Mouse (Mus musculus) intestine, embryonic 16.5 days (tissue): ENCODE results near the gene 1700021F05Rik. TPM values are rescaled to one million over a fixed set of nuclear protein-coding genes. Genes with fewer than 3 reads are reported as not detected.

Experiments
- ATAC-seq: fragments of 200-750 bp; cut with Nextera tagmentation; 2 replicates; pipeline ENCODE4 v1.8.0; 2017; ENCODE audit warnings: moderate TSS enrichment, moderate library complexity
- H3K27ac ChIP-seq: fragments of 300-500 bp; sonication (generic); 2 replicates; pipeline ENCODE4 v1.5.1; 2014; ENCODE audit warnings: mild to moderate bottlenecking, low read length
- H3K27me3 ChIP-seq: fragments of 300-500 bp; sonication (generic); replicated peaks from 2 replicates; pipeline ENCODE4 v1.6.1; 2014; ENCODE audit warnings: low read length, control low read depth, mixed read lengths; ENCODE audit not compliant: control insufficient read depth, insufficient read depth
- H3K36me3 ChIP-seq: fragments of 300-500 bp; sonication (generic); 2 replicates; pipeline ENCODE4 v1.6.1; 2014; ENCODE audit warnings: low read length, control low read depth; ENCODE audit not compliant: control insufficient read depth, insufficient read depth
- H3K4me1 ChIP-seq: fragments of 300-500 bp; sonication (generic); 2 replicates; pipeline ENCODE4 v1.6.1; 2014; ENCODE audit warnings: low read length, control low read depth, mixed read lengths; ENCODE audit not compliant: control insufficient read depth, insufficient read depth
- H3K4me2 ChIP-seq: fragments of 300-500 bp; sonication (generic); 2 replicates; pipeline ENCODE4 v1.6.1; 2014; ENCODE audit warnings: low read depth, low read length, control low read depth
- H3K4me3 ChIP-seq: fragments of 300-500 bp; sonication (generic); 2 replicates; pipeline ENCODE4 v1.5.1; 2014; ENCODE audit warnings: mild to moderate bottlenecking, low read length
- H3K9ac ChIP-seq: fragments of 300-500 bp; sonication (generic); 2 replicates; pipeline ENCODE4 v1.6.1; 2014; ENCODE audit warnings: low read depth, low read length
- H3K9me3 ChIP-seq: fragments of 300-500 bp; sonication (generic); 2 replicates; pipeline ENCODE4 v1.6.1; 2016; ENCODE audit warnings: low read length, control low read depth; ENCODE audit not compliant: control insufficient read depth
- WGBS: fragments of 180-500 bp; shearing (Covaris S2); extraction: QIAGEN DNeasy Blood & Tissue Kit; methylation state at CpG from one replicate; pipeline ENCODE4 v1.1.7; 2014; 5-methylcytosine and 5-hydroxymethylcytosine counted together
- polyA plus RNA-seq: library from polyadenylated mRNA; unstranded; fragments of >200 nt; fragmentation: Nextera tagmentation; extraction: Ambion mirVana; gene quantifications from 2 replicates; pipeline ENCODE4 v1.2.1, GENCODE M21; 2015

1700021F05Rik gene
- polyA plus RNA-seq, 1 experiment from 2014 or later: 78.8 TPM

DNA sequence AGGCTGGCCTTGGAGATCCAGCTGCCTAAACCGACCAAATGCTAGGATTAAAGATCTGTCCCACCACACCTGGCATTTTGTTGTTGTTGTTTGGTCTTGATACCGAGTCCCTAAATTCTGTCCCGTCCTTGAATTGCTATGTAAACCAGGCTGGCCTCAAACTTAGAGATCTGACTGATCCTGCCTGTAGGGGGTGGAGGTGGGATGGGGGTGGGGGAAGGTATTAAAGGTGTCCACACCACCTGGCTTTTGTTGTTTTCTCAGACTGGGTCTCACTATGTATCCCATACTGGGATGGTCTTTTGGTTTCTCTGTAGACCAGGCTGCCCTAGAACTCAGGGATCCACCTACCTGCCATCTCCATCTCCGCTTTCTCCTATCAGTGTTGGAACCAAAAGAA, 59.6 kb downstream of the 1700021F05Rik start:
- no peak overlapping the region for H3K9ac ChIP-seq
- ATAC-seq: no peak
- H3K9me3 ChIP-seq: no peaks in the 10 kb centered on the region
- H3K4me3 ChIP-seq: no peak overlapping the region
- H3K4me1 ChIP-seq: peaks cover 16% of the 10 kb centered on the region
- H3K27ac ChIP-seq: no peak overlapping the region
- 42% methylated on average over 4 of the region's 4 CpGs for WGBS
- H3K27me3 ChIP-seq: no peaks in the 10 kb centered on the region
- H3K36me3 ChIP-seq: no peaks in the 10 kb centered on the region
- H3K4me2 ChIP-seq: no peak overlapping the region

DNA sequence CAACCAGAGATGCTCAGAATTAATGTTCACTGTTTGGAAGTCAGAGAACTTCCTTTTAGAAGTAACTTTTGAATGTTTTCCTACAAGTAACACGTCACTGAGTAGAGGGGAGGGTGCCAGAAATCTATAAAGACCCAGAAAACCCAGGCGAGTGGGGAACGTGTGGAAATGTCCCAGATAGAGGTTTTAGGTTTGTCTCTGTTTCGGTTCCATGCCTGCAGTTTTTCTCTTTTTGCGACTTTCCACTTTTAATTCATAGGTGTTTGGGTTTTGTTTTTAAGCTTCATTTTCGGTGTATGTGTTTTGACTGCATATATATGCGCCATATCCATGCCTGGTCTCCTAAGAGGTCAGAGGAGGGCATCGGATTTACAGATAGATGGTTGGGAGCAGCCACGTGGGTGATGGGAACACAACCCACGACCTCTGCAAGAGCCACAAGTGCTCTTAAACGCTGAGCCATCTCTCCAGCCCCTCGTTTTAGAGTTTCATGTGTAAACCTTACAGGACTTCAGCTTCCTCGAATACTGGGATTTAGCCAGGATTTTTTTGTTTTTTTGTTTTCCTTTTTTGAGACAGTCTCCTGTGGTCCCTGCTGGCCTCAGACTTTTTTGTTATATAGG, 60.5 kb downstream of the 1700021F05Rik start:
- H3K4me3 ChIP-seq: peak overlapping the region; percentile 83
- peak overlapping the region; percentile 97 for H3K27ac ChIP-seq
- peak overlapping the region; percentile 89 for H3K4me2 ChIP-seq
- H3K9ac ChIP-seq: peak overlapping the region; percentile 97
- no peaks in the 10 kb centered on the region for H3K27me3 ChIP-seq
- ATAC-seq: no peak
- H3K9me3 ChIP-seq: no peaks in the 10 kb centered on the region
- H3K36me3 ChIP-seq: no peaks in the 10 kb centered on the region
- H3K4me1 ChIP-seq: peaks cover 13% of the 10 kb centered on the region
- WGBS: 8% methylated on average over 13 of the region's 13 CpGs

GRCm38 (mm10) chr10:43479436-43480157, 61.2 kb downstream of the 1700021F05Rik start:
- ATAC-seq: peak; percentile 92

GRCm38 (mm10) chr10:43478751-43479435, 61.9 kb downstream of the 1700021F05Rik start, which contains the start of gene Bend3:
Gene Bend3 (plus strand): TSS chr10:43478831.
- ATAC-seq: peak; percentile 57
- peaks cover 13% of the 10 kb centered on the region for H3K4me1 ChIP-seq
- WGBS: under 1% methylated on average over 90 of the region's 101 CpGs
- H3K36me3 ChIP-seq: no peaks in the 10 kb centered on the region
- no peaks in the 10 kb centered on the region for H3K9me3 ChIP-seq
- peak within 1 kb of the TSS; percentile 97 for H3K9ac ChIP-seq
- no peaks in the 10 kb centered on the region for H3K27me3 ChIP-seq
- H3K27ac ChIP-seq: peak within 1 kb of the TSS; percentile 97
- peak within 1 kb of the TSS; percentile 89 for H3K4me2 ChIP-seq
- H3K4me3 ChIP-seq: peak within 1 kb of the TSS; percentile 83

More at GRCm38 (mm10) chr10:43479436-43480157, 61.2 kb downstream of the 1700021F05Rik start:
- Histone ChIP-seq H3K4me1 (peaks cover 13% of the 10 kb centered on the region), H3K9me3 (no peaks in the 10 kb centered on the region), H3K27me3 (no peaks in the 10 kb centered on the region), H3K4me3 (peak overlapping the region; percentile 83), H3K4me2 (peak overlapping the region; percentile 89), H3K9ac (peak overlapping the region; percentile 97), H3K36me3 (no peaks in the 10 kb centered on the region), H3K27ac (peak overlapping the region; percentile 97)
- WGBS: under 1% methylated on average over 76 of the region's 103 CpGs

- Histone ChIP-seq H3K4me1 (peaks cover 6% of the 10 kb centered on the region), H3K9ac (peak overlapping the region; percentile 97), H3K4me3 (peak overlapping the region; percentile 83), H3K4me2 (peak overlapping the region; percentile 89), H3K36me3 (no peaks in the 10 kb centered on the region), H3K27me3 (no peaks in the 10 kb centered on the region), H3K9me3 (no peaks in the 10 kb centered on the region), H3K27ac (peak overlapping the region; percentile 97)
- ATAC-seq: peak; percentile 46
- WGBS: under 1% methylated on average over 42 of the region's 42 CpGs
Observed at GRCm38 (mm10) chr10:43477865-43478681, 62.7 kb downstream of the 1700021F05Rik start.

DNA sequence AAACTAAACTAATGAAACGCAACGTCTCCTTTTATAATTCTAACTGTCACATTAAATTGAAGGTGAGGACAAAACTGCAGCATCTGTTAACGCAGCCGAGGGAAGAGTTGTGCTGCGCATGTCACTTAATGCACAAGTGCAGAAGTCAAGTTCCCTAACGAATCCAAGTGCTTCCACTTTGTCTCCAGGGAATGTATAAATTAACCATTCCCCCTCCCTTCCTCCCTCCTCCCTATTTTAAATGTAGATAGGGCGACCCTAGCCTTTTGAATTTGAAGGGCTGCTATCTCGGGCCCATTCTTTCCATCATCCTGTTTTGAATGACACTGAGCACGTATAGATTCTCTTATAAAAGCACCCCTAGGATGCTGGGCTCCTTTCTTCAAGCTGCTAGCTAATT, 63.3 kb downstream of the 1700021F05Rik start:
- ATAC-seq: no peak
- H3K36me3 ChIP-seq: no peaks in the 10 kb centered on the region
- H3K4me2 ChIP-seq: peak overlapping the region; percentile 89
- H3K4me3 ChIP-seq: peak overlapping the region; percentile 83
- no peaks in the 10 kb centered on the region for H3K27me3 ChIP-seq
- H3K27ac ChIP-seq: no peak overlapping the region
- peak overlapping the region; percentile 97; the same call in 1 of the 2 replicates for H3K9ac ChIP-seq
- 23% methylated on average over 9 of the region's 9 CpGs for WGBS
- H3K9me3 ChIP-seq: no peaks in the 10 kb centered on the region
- H3K4me1 ChIP-seq: peaks cover 5% of the 10 kb centered on the region; the same call in 1 of the 2 replicates

- H3K4me2 ChIP-seq: no peak overlapping the region
- no peaks in the 10 kb centered on the region for H3K36me3 ChIP-seq
- no peaks in the 10 kb centered on the region for H3K27me3 ChIP-seq
- WGBS: 59% methylated on average over 4 of the region's 4 CpGs
- no peak overlapping the region for H3K9ac ChIP-seq
- H3K9me3 ChIP-seq: no peaks in the 10 kb centered on the region
- no peak overlapping the region for H3K27ac ChIP-seq
- H3K4me1 ChIP-seq: peaks cover 2% of the 10 kb centered on the region; the same call in 1 of the 2 replicates
- ATAC-seq: no peak
- no peak overlapping the region for H3K4me3 ChIP-seq
Observed at GRCm38 (mm10) chr10:43475376-43475775, 65.4 kb downstream of the 1700021F05Rik start.
